Mouse (Mus musculus) lung, postnatal 0 days (tissue): Measurements from ENCODE around the gene Fli1. TPM values are rescaled to one million over a fixed set of nuclear protein-coding genes. Genes with fewer than 3 reads are reported as not detected.

Experiments
- ATAC-seq: fragments of 200-750 bp; cut with Nextera tagmentation; 2 replicates; pipeline ENCODE4 v1.8.0; 2017; ENCODE audit warnings: moderate library complexity
- DNase-seq: peaks from one replicate; pipeline ENCODE4 v3.0.0-alpha.2; 2016; ENCODE audit warnings: low spot score
- H3K27ac ChIP-seq: fragments of 300-500 bp; sonication (generic); 2 replicates; pipeline ENCODE4 v1.5.1; 2014; ENCODE audit warnings: antibody characterized with exemption, mild to moderate bottlenecking, low read length, mixed read lengths
- H3K27me3 ChIP-seq: fragments of 300-500 bp; sonication (generic); replicated peaks from 2 replicates; pipeline ENCODE4 v1.6.1; 2014; ENCODE audit warnings: low read length, mixed read lengths; ENCODE audit not compliant: insufficient read depth
- H3K36me3 ChIP-seq: fragments of 300-500 bp; sonication (generic); 2 replicates; pipeline ENCODE4 v1.6.1; 2014; ENCODE audit warnings: low read length, mixed read lengths; ENCODE audit not compliant: insufficient read depth
- H3K4me1 ChIP-seq: fragments of 300-500 bp; sonication (generic); 2 replicates; pipeline ENCODE4 v1.6.1; 2014; ENCODE audit warnings: antibody characterized with exemption, low read depth, low read length, mixed read lengths; ENCODE audit not compliant: insufficient read depth
- H3K4me2 ChIP-seq: fragments of 300-500 bp; sonication (generic); replicated peaks from 2 replicates; pipeline ENCODE4 v1.6.1; 2014; ENCODE audit warnings: low read depth, mild to moderate bottlenecking, low read length, moderate library complexity, mixed read lengths
- H3K4me3 ChIP-seq: fragments of 300-500 bp; sonication (generic); 2 replicates; pipeline ENCODE4 v1.5.1; 2014; ENCODE audit warnings: low read depth, low read length
- H3K9ac ChIP-seq: fragments of 300-500 bp; sonication (generic); replicated peaks from 2 replicates; pipeline ENCODE4 v1.6.1; 2014; ENCODE audit warnings: low read depth, mild to moderate bottlenecking
- H3K9me3 ChIP-seq: fragments of 300-500 bp; sonication (generic); 2 replicates; pipeline ENCODE4 v1.6.1; 2016; ENCODE audit warnings: low read length, mixed read lengths
- CTCF ChIP-seq: IDR thresholded peaks from 2 replicates; pipeline ENCODE4 v1.5.1; 2016; ENCODE audit warnings: antibody characterized with exemption, mild to moderate bottlenecking
- EP300 ChIP-seq: IDR thresholded peaks from 2 replicates; pipeline ENCODE4 v1.6.1; 2016; ENCODE audit warnings: antibody characterized with exemption, mild to moderate bottlenecking, control low read depth
- whole genome bisulfite sequencing: fragments of 180-500 bp; shearing (Covaris S2); extraction: QIAGEN DNeasy Blood & Tissue Kit; methylation state at CpG from one replicate; pipeline ENCODE4 v1.1.7; 2014; 5-methylcytosine and 5-hydroxymethylcytosine counted together
- polyA plus RNA-seq: library from polyadenylated mRNA; unstranded; fragments of >200 nt; fragmentation: Nextera tagmentation; extraction: Ambion mirVana; gene quantifications from 2 replicates; pipeline ENCODE4 v1.2.1, GENCODE M21; 2015

Fli1 gene
- polyA plus RNA-seq, 1 experiment from 2014 or later = 21.1 TPM

DNA sequence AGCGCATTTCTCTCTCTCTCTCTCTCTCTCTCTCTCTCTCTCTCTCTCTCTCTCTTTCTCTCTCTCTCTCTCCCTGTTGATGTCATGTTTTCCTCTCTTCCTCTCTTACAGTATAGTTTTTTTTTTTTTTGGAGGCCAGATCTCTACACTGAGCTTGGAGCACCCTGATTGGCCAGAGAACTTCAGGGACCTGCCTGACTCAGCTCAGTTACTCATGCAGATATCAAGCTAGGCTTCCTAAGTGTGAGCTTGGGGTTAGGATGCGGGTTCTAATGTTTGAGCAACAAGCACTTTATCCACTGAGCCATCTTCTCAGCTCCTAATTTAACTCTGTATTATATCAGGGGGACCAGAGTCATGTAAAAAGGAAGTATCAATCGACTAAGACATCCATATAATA, 126.7 kb downstream of the Fli1 start:
- no peak overlapping the region for H3K4me2 ChIP-seq
- no peak for ATAC-seq
- no peak overlapping the region for H3K4me3 ChIP-seq
- no peaks in the 10 kb centered on the region for H3K27me3 ChIP-seq
- 92% methylated on average over 3 of the region's 3 CpGs for WGBS
- H3K36me3 ChIP-seq = no peaks in the 10 kb centered on the region
- no peak overlapping the region for H3K27ac ChIP-seq
- H3K9me3 ChIP-seq = no peaks in the 10 kb centered on the region
- no peak for DNase-seq
- TF ChIP-seq EP300 (no peak), CTCF (no peak)
- H3K4me1 ChIP-seq = no peaks in the 10 kb centered on the region
- no peak overlapping the region for H3K9ac ChIP-seq

DNA sequence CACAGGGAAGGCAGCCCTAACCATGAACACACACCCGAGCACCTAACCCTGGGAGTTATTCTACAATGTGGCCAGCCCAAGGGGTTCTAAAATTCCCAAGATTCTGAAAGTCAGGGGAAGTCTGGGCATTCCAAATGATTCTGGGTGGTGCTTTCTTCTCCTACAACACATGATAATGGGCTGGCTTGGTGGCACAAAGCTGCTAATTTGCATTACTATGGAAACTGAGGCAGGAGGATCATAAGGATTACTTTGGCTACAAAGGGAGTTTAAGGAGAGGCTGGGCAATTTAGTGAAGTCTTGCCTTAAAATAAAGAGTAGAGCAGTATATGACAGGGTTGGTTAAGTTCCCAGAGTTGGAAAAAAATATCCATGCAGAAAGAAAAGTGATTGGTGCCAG, 127.7 kb downstream of the Fli1 start:
- H3K27me3 ChIP-seq = no peaks in the 10 kb centered on the region
- no peak overlapping the region for H3K4me3 ChIP-seq
- ATAC-seq = no peak
- H3K27ac ChIP-seq = no peak overlapping the region
- H3K4me2 ChIP-seq = no peak overlapping the region
- no peaks in the 10 kb centered on the region for H3K4me1 ChIP-seq
- no peaks in the 10 kb centered on the region for H3K36me3 ChIP-seq
- TF ChIP-seq CTCF = no peak
- TF ChIP-seq EP300 = no peak
- no peak overlapping the region for H3K9ac ChIP-seq
- DNase-seq = no peak
- 67% methylated on average over 1 of the region's 1 CpGs for WGBS
- no peaks in the 10 kb centered on the region for H3K9me3 ChIP-seq

DNA sequence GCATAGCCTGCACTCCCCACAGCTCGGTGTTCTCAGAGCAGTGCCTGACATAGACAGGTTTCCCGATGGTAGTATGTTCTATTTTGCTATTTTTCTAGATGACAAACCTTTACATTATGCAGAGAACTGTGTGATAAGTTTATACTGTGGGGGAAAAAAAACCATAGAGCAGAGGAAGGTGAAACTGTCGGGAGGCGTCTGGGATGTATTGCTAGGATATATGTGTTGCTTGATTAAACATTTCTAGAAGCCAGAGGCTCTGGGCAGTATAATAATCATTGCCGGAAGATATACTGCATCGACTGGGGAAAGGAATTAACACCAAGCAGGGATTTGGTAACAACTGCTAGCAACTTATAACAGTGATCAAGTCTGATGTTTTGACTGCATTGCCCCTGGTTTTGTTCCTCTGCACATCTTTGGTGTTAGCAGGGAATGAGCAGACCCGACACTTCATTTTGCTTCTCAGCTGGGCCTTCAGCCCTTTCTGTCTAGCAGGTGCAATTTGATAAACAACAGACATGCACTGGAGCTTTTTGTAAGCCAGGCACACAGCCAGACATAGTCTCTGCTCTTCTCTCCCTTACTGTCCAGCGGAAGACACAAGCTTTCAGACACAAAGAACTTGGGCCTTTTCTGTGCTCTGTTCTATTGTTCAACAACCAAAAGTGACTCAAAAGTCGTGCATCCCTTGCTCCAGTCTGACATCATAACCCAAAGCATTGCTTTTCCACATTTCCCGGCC, 129.7 kb downstream of the Fli1 start:
- peak; percentile 15 for DNase-seq
- H3K36me3 ChIP-seq = no peaks in the 10 kb centered on the region
- 50% methylated on average over 10 of the region's 10 CpGs for WGBS
- H3K4me3 ChIP-seq = no peak overlapping the region
- peaks cover 6% of the 10 kb centered on the region; the same call in 1 of the 2 replicates for H3K4me1 ChIP-seq
- no peaks in the 10 kb centered on the region; the same call in 1 of the 2 replicates for H3K27me3 ChIP-seq
- ATAC-seq = peak; percentile 19; the same call in 1 of the 2 replicates
- TF ChIP-seq EP300 (no peak), CTCF (no peak)
- H3K9me3 ChIP-seq = no peaks in the 10 kb centered on the region
- no peak overlapping the region for H3K9ac ChIP-seq
- H3K27ac ChIP-seq = no peak overlapping the region
- no peak overlapping the region for H3K4me2 ChIP-seq

DNA sequence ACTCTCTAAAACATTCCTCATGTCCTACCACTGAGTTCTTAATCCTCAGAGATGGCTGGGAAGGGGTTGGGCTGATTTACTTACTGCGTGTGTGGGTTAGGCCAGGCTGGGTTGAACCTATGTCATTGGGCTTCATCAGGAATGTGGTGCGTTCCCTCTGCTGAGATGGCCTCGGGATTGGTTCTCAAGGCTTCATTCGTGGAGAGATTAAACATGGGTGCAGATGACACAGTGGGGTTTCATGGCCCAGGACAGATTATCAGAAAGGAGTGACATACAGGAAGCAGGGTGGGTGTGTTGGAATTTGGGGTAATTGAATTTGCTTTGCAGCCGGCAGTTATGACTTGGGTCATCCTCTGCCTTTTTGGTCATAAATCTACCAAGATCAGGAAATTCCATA, 131.2 kb downstream of the Fli1 start:
- Histone ChIP-seq H3K4me1 (peaks cover 6% of the 10 kb centered on the region; the same call in 1 of the 2 replicates), H3K4me2 (no peak overlapping the region), H3K9me3 (no peaks in the 10 kb centered on the region), H3K9ac (no peak overlapping the region), H3K27me3 (no peaks in the 10 kb centered on the region; the same call in 1 of the 2 replicates), H3K36me3 (no peaks in the 10 kb centered on the region), H3K27ac (no peak overlapping the region), H3K4me3 (no peak overlapping the region)
- ATAC-seq (no peak), DNase-seq (no peak)
- no peak for TF ChIP-seq EP300
- TF ChIP-seq CTCF = no peak
- 79% methylated on average over 5 of the region's 5 CpGs for WGBS

DNA sequence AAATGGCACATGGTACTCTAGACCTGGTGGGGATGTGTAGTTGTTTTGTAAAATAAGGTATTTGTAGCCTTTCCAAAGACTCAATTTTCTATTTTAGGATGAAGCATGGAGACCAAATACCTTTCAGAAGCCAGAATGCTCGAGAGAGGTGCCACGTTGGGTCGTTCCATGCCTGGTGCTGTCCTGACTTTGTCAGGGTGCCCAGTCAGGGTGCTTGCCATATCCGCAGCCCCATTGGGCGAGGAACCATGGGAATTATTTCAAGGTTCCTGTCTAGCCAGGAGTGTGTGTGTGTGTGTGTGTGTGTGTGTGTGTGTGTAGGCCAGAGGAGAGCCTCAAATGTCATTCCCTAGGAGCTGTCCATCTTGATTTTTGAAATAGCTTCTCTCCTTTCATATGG, 132.0 kb downstream of the Fli1 start:
- H3K4me3 ChIP-seq = no peak overlapping the region
- no peak for ATAC-seq

DNA sequence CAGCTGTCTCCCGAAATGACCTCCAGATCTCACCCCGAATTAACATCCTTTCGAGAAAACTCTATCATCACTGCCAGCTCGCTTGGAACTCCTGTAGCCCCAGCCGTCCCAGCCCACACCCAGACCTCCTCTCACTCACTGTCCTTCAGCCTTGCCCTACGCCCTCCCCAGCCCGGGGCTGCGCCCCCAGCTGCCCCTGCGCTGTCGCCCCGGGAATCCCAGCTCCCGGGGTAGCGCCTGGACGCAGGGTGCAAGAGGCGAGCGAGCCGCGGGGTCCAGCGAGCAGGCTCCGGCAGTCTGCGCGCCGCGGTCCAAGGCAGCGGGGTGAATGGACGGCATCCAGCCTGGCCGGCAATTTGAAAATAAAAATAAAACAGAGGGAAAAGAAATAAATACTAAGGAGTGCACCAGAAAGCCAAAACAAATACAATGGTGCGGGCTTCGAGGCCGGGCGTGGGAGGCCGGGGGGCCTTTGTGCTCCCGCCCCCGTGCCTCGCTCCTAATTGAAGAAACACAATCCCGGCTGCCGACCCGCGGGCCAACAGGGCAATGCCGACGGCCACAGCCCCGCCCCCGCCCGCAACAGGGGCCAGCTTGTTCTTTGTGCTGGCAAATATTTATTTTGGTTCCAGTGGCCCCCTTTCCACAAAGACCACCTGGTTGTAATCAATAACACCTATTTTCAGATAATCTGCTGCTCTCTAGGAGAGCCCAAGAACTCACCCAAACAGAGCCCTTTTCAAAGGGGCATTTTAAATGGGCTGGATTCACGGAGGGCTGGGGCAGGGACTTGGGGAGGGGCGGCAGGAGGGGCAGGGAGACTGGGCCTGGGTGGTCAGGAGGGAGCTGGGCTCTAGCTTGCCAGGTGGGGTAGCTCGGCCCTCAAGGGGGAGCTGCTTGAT, 133.3 kb downstream of the Fli1 start:
- no peaks in the 10 kb centered on the region; the same call in 1 of the 2 replicates for H3K27me3 ChIP-seq
- no peaks in the 10 kb centered on the region for H3K9me3 ChIP-seq
- H3K36me3 ChIP-seq = no peaks in the 10 kb centered on the region
- ATAC-seq = peak; percentile 25; the same call in 1 of the 2 replicates
- 4% methylated on average over 47 of the region's 47 CpGs for WGBS
- DNase-seq = peak; percentile 9
- H3K4me2 ChIP-seq = peak overlapping the region; percentile 92
- peaks cover 6% of the 10 kb centered on the region; the same call in 1 of the 2 replicates for H3K4me1 ChIP-seq
- H3K9ac ChIP-seq = no peak overlapping the region
- no peak for TF ChIP-seq EP300
- TF ChIP-seq CTCF = no peak
- H3K27ac ChIP-seq = no peak overlapping the region
- H3K4me3 ChIP-seq = peak overlapping the region; percentile 42

More for the DNA sequence above, 132.0 kb downstream of the Fli1 start:
- Histone ChIP-seq H3K27me3 (no peaks in the 10 kb centered on the region; the same call in 1 of the 2 replicates), H3K9me3 (no peaks in the 10 kb centered on the region), H3K4me2 (no peak overlapping the region), H3K4me1 (peaks cover 6% of the 10 kb centered on the region; the same call in 1 of the 2 replicates), H3K9ac (no peak overlapping the region), H3K27ac (no peak overlapping the region), H3K36me3 (no peaks in the 10 kb centered on the region)
- TF ChIP-seq EP300 (no peak), CTCF (no peak)
- 94% methylated on average over 5 of the region's 5 CpGs for WGBS
- no peak for DNase-seq
